Mouse (Mus musculus) forebrain, embryonic 10.5 days (tissue): Measurements from ENCODE around the gene Atp8b4. TPM values are rescaled to one million over a fixed set of nuclear protein-coding genes. Genes with fewer than 3 reads are reported as not detected.

Experiments
- DNase-seq: peaks from one replicate; pipeline ENCODE4 v3.0.0-alpha.2; 2017; ENCODE audit warnings: low spot score; ENCODE audit errors: extremely low spot score
- H3K27ac ChIP-seq: fragments of 300-500 bp; sonication (generic); 2 replicates; pipeline ENCODE4 v1.5.1; 2016; ENCODE audit warnings: mild to moderate bottlenecking
- H3K27me3 ChIP-seq: fragments of 300-500 bp; sonication (generic); 2 replicates; pipeline ENCODE4 v1.6.1; 2016; ENCODE audit warnings: mild to moderate bottlenecking; ENCODE audit not compliant: poor library complexity, severe bottlenecking
- H3K36me3 ChIP-seq: fragments of 300-500 bp; sonication (generic); replicated peaks from 2 replicates; pipeline ENCODE4 v1.6.1; 2016; ENCODE audit warnings: mild to moderate bottlenecking, moderate library complexity
- H3K4me1 ChIP-seq: fragments of 300-500 bp; sonication (generic); 2 replicates; pipeline ENCODE4 v1.6.1; 2016
- H3K4me3 ChIP-seq: fragments of 300-500 bp; sonication (generic); 2 replicates; pipeline ENCODE4 v1.5.1; 2016; ENCODE audit warnings: mild to moderate bottlenecking, moderate library complexity
- H3K9me3 ChIP-seq: fragments of 300-500 bp; sonication (generic); 2 replicates; pipeline ENCODE4 v1.6.1; 2016; ENCODE audit warnings: mild to moderate bottlenecking, moderate library complexity
- WGBS: fragments of 180-500 bp; shearing (Covaris S2); methylation state at CpG from one replicate; pipeline ENCODE4 v1.1.7; 2016; 5-methylcytosine and 5-hydroxymethylcytosine counted together
- polyA plus RNA-seq: library from polyadenylated mRNA; unstranded; fragments of >200 nt; fragmentation: Nextera tagmentation; extraction: Ambion mirVana; gene quantifications from 2 replicates; pipeline ENCODE4 v1.2.1, GENCODE M21; 2016

The Atp8b4 gene
- polyA plus RNA-seq, 1 experiment from 2014 or later: 0.99 TPM

GRCm38 (mm10) chr2:126415981-126416380 lies 84.5 kb downstream of the Atp8b4 start:
- H3K27me3 ChIP-seq: no peaks in the 10 kb centered on the region
- no peak overlapping the region for H3K27ac ChIP-seq
- WGBS: 75% methylated on average over 4 of the region's 4 CpGs
- no peak for DNase-seq
- no peaks in the 10 kb centered on the region for H3K9me3 ChIP-seq
- no peaks in the 10 kb centered on the region for H3K36me3 ChIP-seq
- peaks cover 3% of the 10 kb centered on the region; the same call in 1 of the 2 replicates for H3K4me1 ChIP-seq
- H3K4me3 ChIP-seq: no peak overlapping the region

GRCm38 (mm10) chr2:126412759-126413158 lies 87.7 kb downstream of the Atp8b4 start:
- Histone ChIP-seq H3K4me3 (no peak overlapping the region), H3K27ac (no peak overlapping the region), H3K27me3 (no peaks in the 10 kb centered on the region), H3K36me3 (no peaks in the 10 kb centered on the region), H3K9me3 (no peaks in the 10 kb centered on the region), H3K4me1 (peaks cover 3% of the 10 kb centered on the region; the same call in 1 of the 2 replicates)
- DNase-seq: no peak

- 88% methylated on average over 2 of the region's 2 CpGs for WGBS
- Histone ChIP-seq H3K27ac (no peak overlapping the region), H3K9me3 (no peaks in the 10 kb centered on the region), H3K4me1 (no peaks in the 10 kb centered on the region), H3K36me3 (no peaks in the 10 kb centered on the region), H3K27me3 (no peaks in the 10 kb centered on the region), H3K4me3 (no peak overlapping the region)
- no peak for DNase-seq
These were observed 101.0 kb downstream of the Atp8b4 start for GRCm38 (mm10) chr2:126399454-126399853.

- Histone ChIP-seq H3K27ac (no peak overlapping the region), H3K9me3 (no peaks in the 10 kb centered on the region), H3K27me3 (no peaks in the 10 kb centered on the region), H3K4me3 (no peak overlapping the region), H3K4me1 (no peaks in the 10 kb centered on the region), H3K36me3 (no peaks in the 10 kb centered on the region)
- no peak for DNase-seq
- WGBS: 81% methylated on average over 2 of the region's 2 CpGs
These were observed 101.5 kb downstream of the Atp8b4 start for GRCm38 (mm10) chr2:126399017-126399416.

- H3K4me3 ChIP-seq: no peak overlapping the region
- no peaks in the 10 kb centered on the region for H3K36me3 ChIP-seq
- 87% methylated on average over 2 of the region's 2 CpGs for WGBS
- no peaks in the 10 kb centered on the region for H3K27me3 ChIP-seq
- no peaks in the 10 kb centered on the region for H3K4me1 ChIP-seq
- no peaks in the 10 kb centered on the region for H3K9me3 ChIP-seq
- H3K27ac ChIP-seq: no peak overlapping the region
- DNase-seq: no peak
These were observed 102.3 kb downstream of the Atp8b4 start for GRCm38 (mm10) chr2:126398216-126398615.

- H3K9me3 ChIP-seq: no peaks in the 10 kb centered on the region
- no peak for DNase-seq
- 93% methylated on average over 8 of the region's 8 CpGs for WGBS
These were observed 103.0 kb downstream of the Atp8b4 start for GRCm38 (mm10) chr2:126397513-126397912.

GRCm38 (mm10) chr2:126394924-126395323 lies 105.5 kb downstream of the Atp8b4 start:
- Histone ChIP-seq H3K4me3 (no peak overlapping the region), H3K36me3 (no peaks in the 10 kb centered on the region), H3K4me1 (no peaks in the 10 kb centered on the region), H3K27ac (no peak overlapping the region), H3K9me3 (no peaks in the 10 kb centered on the region), H3K27me3 (no peaks in the 10 kb centered on the region)
- no peak for DNase-seq
- 84% methylated on average over 2 of the region's 2 CpGs for WGBS

More at GRCm38 (mm10) chr2:126397513-126397912, 103.0 kb downstream of the Atp8b4 start:
- Histone ChIP-seq H3K27me3 (no peaks in the 10 kb centered on the region), H3K4me1 (no peaks in the 10 kb centered on the region), H3K27ac (no peak overlapping the region), H3K36me3 (no peaks in the 10 kb centered on the region), H3K4me3 (no peak overlapping the region)

- Histone ChIP-seq H3K36me3 (no peaks in the 10 kb centered on the region), H3K4me3 (no peak overlapping the region), H3K9me3 (no peaks in the 10 kb centered on the region), H3K27ac (no peak overlapping the region), H3K27me3 (no peaks in the 10 kb centered on the region), H3K4me1 (no peaks in the 10 kb centered on the region)
- DNase-seq: no peak
- WGBS: 94% methylated on average over 8 of the region's 8 CpGs
These were observed 112.9 kb downstream of the Atp8b4 start for GRCm38 (mm10) chr2:126387458-126388037.

- H3K27ac ChIP-seq: no peak overlapping the region
- DNase-seq: no peak
- no peaks in the 10 kb centered on the region for H3K27me3 ChIP-seq
- H3K9me3 ChIP-seq: no peaks in the 10 kb centered on the region
- H3K4me3 ChIP-seq: no peak overlapping the region
- no peaks in the 10 kb centered on the region for H3K4me1 ChIP-seq
- no peaks in the 10 kb centered on the region for H3K36me3 ChIP-seq
These were observed 114.4 kb downstream of the Atp8b4 start for GRCm38 (mm10) chr2:126386056-126386455.

GRCm38 (mm10) chr2:126380300-126380699 lies 120.2 kb downstream of the Atp8b4 start:
- DNase-seq: no peak
- Histone ChIP-seq H3K27ac (no peak overlapping the region), H3K36me3 (no peaks in the 10 kb centered on the region), H3K4me3 (no peak overlapping the region), H3K4me1 (no peaks in the 10 kb centered on the region), H3K9me3 (no peaks in the 10 kb centered on the region), H3K27me3 (no peaks in the 10 kb centered on the region)
- 93% methylated on average over 5 of the region's 5 CpGs for WGBS

- Histone ChIP-seq H3K9me3 (no peaks in the 10 kb centered on the region), H3K36me3 (no peaks in the 10 kb centered on the region), H3K27ac (no peak overlapping the region), H3K27me3 (no peaks in the 10 kb centered on the region), H3K4me1 (no peaks in the 10 kb centered on the region), H3K4me3 (no peak overlapping the region)
- WGBS: 90% methylated on average over 8 of the region's 8 CpGs
- DNase-seq: no peak
These were observed 128.8 kb downstream of the Atp8b4 start for GRCm38 (mm10) chr2:126371634-126372033.

GRCm38 (mm10) chr2:126369815-126370214 lies 130.7 kb downstream of the Atp8b4 start:
- WGBS: 63% methylated on average over 4 of the region's 4 CpGs

GRCm38 (mm10) chr2:126363745-126364725 lies 136.4 kb downstream of the Atp8b4 start:
- WGBS: 86% methylated on average over 14 of the region's 14 CpGs
- no peak for DNase-seq
- Histone ChIP-seq H3K9me3 (no peaks in the 10 kb centered on the region), H3K27me3 (no peaks in the 10 kb centered on the region), H3K4me1 (peaks cover 15% of the 10 kb centered on the region), H3K27ac (no peak overlapping the region), H3K4me3 (no peak overlapping the region), H3K36me3 (no peaks in the 10 kb centered on the region)

More at GRCm38 (mm10) chr2:126369815-126370214, 130.7 kb downstream of the Atp8b4 start:
- Histone ChIP-seq H3K27ac (no peak overlapping the region), H3K4me1 (no peaks in the 10 kb centered on the region), H3K36me3 (no peaks in the 10 kb centered on the region), H3K4me3 (no peak overlapping the region), H3K9me3 (no peaks in the 10 kb centered on the region), H3K27me3 (no peaks in the 10 kb centered on the region)
- no peak for DNase-seq
